Mouse (Mus musculus): ENCODE results near the gene Mical2.

- TF ChIP-seq POLR2AphosphoS2 (IDR thresholded peaks at IDR 0.05; ENCODE audit: low read length), result no peak
- no peak for TF ChIP-seq SMC3 (IDR thresholded peaks at IDR 0.05; ENCODE audit: low read depth, low read length)
- no peak for TF ChIP-seq GABPA (IDR thresholded peaks at IDR 0.05; ENCODE audit: low read depth, low read length)
- no peak for TF ChIP-seq POLR2AphosphoS5 (IDR thresholded peaks at IDR 0.05; ENCODE audit: borderline replicate concordance, low read depth, low read length)
- no peak for TF ChIP-seq CTCF (IDR thresholded peaks at IDR 0.05 in 2 of 3, conservative IDR thresholded peaks at IDR 0.05 in 1 of 3; ENCODE audit: control insufficient read depth in 1 of 3, insufficient read depth in 1 of 3, low read depth in 2 of 3, low read length in 3 of 3, poor library complexity in 1 of 3, severe bottlenecking in 1 of 3)
- TF ChIP-seq POLR2A (IDR thresholded peaks at IDR 0.05; ENCODE audit: control insufficient read depth in 1 of 2, insufficient read depth in 1 of 2, low read depth in 1 of 2, low read length in 2 of 2, poor library complexity in 1 of 2), result no peak
Measured at GRCm38 (mm10) chr7:112267266-112267665, 41.6 kb downstream of the Mical2 start.
